Mouse (Mus musculus) layer of hippocampus, adult 9-10 months (tissue): Measurements from ENCODE around the gene Slc29a1.

Experiments
- DNase-seq: peaks from one replicate; pipeline ENCODE4 v3.0.0; 2022; ENCODE audit warnings: low spot score

Gene Slc29a1

GRCm38 (mm10) chr17:45569999-45570398 is 29.4 kb downstream of the Slc29a1 start:
- DNase-seq = no peak

DNA sequence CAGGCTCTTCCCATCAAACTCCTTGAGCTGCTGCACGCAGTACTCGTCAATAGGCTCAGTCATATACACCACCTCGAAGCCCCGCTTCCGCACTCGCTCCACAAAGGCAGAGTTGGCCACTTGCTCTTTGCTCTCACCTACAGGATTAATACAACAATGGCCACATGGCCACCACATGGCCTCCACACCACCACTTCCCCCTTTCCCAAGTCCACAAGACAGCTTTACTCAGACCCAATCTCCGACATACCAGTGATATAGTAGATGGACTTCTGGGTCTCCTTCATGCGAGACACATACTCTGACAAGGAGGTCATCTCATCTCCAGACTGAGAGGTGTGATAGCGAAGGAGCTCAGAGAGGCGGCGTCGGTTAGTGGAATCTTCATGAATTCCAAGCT is 30.4 kb downstream of the Slc29a1 start:
- no peak for DNase-seq

DNA sequence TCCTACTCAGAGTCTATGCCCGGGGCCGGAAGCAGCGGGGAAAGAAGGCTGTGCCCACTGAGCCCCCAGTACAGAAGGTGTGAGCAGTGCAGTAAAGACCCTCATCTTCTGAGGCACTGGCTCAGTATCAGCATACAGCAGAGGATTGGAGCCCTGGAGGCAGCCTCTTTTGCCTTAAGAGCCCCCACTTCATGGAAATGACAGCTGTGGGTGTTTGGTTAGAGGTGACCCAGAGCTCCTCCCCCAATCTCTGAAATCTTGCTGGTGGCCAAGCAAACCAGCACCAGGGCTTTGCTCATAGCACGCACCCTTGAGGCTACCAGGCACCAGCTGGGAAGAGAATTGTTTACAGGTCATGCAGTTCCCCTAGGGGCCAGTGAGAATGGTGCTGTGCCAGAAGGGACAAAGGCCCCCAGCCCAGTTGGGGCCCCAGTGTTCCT is 32.2 kb downstream of the Slc29a1 start:
- no peak for DNase-seq

DNA sequence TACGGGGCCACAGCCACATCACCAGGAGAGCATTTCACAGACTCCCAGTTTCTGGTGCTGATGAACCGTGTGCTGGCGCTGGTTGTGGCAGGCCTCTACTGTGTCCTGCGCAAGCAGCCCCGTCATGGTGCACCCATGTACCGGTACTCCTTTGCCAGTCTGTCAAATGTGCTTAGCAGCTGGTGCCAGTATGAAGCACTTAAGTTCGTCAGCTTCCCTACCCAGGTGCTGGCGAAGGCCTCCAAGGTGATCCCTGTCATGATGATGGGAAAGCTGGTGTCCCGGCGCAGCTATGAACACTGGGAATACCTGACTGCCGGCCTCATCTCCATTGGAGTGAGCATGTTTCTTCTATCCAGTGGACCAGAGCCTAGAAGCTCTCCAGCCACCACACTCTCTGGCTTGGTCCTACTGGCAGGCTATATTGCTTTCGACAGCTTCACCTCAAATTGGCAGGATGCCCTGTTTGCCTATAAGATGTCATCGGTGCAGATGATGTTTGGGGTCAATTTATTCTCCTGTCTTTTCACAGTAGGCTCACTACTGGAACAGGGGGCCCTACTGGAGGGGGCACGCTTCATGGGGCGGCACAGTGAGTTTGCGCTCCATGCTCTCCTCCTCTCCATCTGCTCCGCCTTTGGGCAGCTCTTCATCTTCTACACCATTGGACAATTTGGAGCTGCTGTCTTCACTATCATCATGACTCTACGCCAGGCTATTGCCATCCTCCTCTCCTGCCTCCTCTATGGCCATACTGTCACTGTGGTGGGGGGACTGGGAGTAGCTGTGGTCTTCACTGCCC is 32.8 kb downstream of the Slc29a1 start:
- DNase-seq = no peak

DNA sequence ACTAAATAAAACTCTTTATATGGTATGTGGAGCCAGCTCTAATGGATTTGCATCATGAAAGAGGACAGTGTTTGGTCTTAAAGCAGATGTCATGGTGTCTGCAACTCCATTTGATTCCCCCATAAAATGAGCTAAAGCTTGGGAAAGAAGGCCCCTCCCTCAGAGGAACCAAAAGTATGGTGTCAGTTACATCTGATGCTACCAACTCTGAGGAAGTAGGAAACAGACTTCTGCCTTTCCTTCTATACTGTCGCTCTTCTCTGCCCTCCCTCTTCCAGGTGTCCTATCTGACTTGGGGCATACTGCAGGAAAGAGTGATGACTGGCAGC is 33.4 kb downstream of the Slc29a1 start:
- no peak for DNase-seq

GRCm38 (mm10) chr17:45565103-45565502 is 34.3 kb downstream of the Slc29a1 start:
- no peak for DNase-seq

- no peak for DNase-seq
Measured at GRCm38 (mm10) chr17:45564531-45565084, 34.8 kb downstream of the Slc29a1 start.

GRCm38 (mm10) chr17:45563655-45564530 is 35.5 kb downstream of the Slc29a1 start, which contains the start of gene Slc35b2:
Gene Slc35b2 (plus strand): TSS chr17:45563874.
- DNase-seq = no peak

- no peak for DNase-seq
Measured at GRCm38 (mm10) chr17:45563216-45563615, 36.2 kb downstream of the Slc29a1 start.

DNA sequence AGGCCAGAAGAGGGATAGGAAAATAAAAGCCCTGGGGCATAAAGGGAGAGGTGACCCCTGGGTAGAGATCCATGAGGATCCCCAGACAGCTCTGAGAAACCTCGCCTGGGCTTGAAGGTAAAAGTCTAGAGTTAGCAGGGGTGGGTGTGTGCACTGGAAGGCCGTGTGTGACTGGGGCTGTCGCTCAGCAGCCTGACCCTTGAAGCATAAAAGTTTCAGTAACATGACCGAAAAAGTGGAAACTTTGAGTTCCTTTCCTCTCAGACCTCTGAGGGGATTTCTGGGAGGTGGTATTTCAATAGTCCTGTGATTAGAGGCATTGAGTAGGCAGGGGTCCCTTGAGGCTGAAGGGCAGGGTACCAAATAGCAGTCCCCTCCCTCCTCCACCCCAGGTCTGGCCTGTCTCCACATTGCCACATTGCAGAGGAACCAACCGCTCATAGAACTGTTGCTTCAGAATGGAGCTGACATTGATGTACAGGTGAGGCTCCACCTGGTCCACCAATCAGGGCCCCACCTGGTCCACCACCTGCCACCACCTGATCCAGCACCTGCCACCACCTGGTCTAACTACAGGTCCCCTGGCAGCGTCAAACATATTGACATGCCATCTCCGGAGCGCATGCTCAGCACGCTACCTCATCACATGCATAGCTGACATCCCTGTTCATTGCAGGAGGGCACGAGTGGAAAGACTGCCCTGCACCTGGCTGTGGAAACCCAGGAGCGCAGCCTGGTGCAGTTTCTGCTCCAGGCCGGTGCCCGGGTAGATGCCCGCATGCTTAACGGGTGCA is 39.5 kb downstream of the Slc29a1 start:
- DNase-seq = no peak

- DNase-seq = no peak
Measured at GRCm38 (mm10) chr17:45557998-45558862, 41.2 kb downstream of the Slc29a1 start.

DNA sequence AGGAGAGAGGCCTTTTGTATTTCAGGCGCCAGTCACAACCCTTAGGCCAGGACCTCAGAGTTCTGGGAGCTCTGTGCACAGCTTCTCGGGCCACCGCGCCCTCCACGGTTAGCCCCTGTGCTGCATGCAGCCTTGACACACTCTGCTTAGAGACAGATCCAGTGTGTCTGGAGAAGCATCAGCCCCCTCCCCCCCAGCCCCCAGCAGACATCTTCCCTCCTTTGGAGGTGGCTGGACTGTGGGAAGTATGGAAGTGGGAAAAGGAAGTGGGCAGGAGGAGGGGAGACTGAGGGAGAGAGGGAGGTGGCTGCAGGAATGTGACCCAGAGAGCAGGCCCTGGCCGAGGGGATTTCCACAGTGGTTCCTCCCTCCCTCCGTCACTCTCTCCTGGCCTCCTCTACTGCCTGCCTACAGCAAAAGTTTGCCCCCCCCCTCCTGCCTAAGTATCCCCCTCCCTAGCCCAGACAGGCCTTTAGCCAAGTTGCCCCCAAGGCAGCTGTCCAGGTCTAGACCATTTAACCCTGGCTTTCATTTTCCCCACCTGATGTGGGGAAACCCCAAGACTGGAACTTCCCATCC is 42.1 kb downstream of the Slc29a1 start:
- no peak for DNase-seq

- no peak for DNase-seq
Measured at GRCm38 (mm10) chr17:45556514-45557245, 42.7 kb downstream of the Slc29a1 start.

- DNase-seq = no peak
Measured at GRCm38 (mm10) chr17:45556107-45556489, 43.3 kb downstream of the Slc29a1 start.

DNA sequence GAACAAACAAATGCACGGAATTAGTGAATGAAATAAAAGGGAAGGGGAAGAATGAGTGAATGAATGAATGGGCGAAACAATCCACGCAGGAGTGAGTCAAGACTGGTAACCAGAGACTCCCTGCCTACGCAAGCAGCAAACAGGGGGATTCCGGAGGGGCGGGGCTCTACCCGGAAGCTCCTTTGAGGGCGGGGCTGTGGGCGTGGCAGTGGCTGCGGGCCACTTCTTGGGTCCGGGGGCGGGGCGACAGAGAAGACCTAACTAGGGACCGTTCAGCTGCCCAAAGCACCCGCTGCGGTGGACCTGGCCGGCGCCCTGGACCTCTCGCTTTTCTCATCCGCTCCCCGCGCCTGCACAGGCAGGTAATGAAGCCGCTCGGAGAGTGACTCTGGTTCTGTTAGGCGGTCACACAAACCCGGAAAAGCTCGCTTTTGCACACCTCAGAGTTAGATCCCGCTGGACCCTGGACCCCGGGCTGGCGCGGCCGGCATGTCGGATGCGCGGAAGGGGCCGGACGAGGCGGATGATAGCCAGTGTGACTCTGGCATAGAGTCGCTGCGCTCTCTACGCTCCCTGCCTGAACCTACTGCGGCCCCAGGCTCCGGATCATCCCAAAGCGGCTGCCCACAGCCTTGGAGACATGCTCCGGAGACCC is 43.8 kb downstream of the Slc29a1 start, which contains the start of gene Nfkbie:
Gene Nfkbie, plus strand, starts transcription at position 252 of the 655 bp plus-strand sequence.
- DNase-seq = peak; percentile 66

DNA sequence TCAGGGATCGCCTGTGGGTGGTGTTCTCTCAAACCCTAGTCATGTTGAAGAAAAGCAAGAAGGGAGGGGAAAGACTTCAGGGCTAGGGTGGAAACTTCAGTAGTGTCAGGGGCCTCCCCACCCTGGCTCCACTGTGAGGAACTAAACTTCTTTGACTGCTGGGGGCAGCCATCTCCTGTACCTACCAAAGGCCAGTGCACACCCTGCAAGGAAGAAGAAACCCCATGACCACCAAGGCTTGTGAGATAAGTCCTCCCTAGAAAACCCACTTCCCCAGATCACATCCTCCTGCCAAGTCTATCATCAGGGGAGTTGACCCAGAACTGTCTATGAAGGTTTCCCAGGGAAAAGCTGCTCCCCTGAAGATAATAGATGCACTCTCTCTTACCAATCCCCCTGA is 45.0 kb downstream of the Slc29a1 start:
- no peak for DNase-seq

DNA sequence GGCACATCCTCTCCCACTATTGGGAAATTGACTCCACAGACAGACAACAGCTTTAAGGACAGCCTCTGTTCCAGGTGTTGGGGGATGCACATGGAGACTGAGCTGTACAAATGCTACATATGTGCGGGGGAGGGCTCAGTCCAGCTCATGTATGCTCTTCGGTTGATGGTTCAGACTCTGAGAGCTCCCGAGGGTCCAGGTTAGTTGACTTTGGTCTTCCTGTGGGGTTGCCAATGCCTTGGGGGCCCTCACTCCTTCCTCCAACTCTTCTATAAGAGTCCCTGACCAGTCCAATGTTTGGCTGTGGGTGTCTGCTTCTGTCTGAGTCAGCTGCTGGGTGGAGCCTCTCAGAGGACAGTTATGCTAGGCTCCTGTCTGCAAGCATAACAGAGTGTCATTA is 46.3 kb downstream of the Slc29a1 start:
- DNase-seq = no peak

GRCm38 (mm10) chr17:45551816-45552451 is 47.5 kb downstream of the Slc29a1 start:
- peak; percentile 81 for DNase-seq
